Mouse (Mus musculus): ENCODE measurements at regions not wholly inside any gene's neighbourhood (a gene's known extent, or its start where the extent isn't known, plus 50 kb on each side); places are given as distances from the start of the nearest gene placed in this dataset.

- no peak for DNase-seq (ENCODE audit: low read depth, low spot score)
Observed at GRCm38 (mm10) chr4:48871105-48871504, 188.0 kb upstream of the Plppr1 start.

DNA sequence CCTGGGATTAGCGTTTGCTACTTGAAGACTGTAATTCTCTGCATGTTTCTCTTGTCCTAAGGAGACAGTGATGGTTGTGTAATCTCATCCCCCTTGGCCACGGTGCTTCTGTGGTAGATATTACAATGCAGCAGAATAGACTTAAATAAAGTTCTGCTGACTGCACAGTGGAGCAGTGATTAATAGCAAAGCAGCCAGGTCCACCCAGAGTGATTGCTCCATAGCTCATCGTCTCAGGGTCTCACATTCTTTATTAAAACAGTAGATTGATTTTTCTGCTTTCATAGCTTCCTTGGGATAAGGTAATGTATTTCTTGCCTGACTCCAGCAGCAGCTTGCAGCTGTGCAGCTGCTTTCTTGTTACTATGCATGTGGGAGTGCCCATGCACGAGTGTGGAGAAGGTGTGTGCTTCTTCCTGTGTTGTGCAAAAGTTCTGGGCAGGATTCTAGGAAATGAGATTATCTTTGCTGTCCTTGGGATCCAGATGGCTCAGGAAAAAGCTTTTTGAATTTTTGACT is 169.9 kb upstream of the Plppr1 start:
- no peak for DNase-seq (ENCODE audit: low read depth, low spot score)

DNA sequence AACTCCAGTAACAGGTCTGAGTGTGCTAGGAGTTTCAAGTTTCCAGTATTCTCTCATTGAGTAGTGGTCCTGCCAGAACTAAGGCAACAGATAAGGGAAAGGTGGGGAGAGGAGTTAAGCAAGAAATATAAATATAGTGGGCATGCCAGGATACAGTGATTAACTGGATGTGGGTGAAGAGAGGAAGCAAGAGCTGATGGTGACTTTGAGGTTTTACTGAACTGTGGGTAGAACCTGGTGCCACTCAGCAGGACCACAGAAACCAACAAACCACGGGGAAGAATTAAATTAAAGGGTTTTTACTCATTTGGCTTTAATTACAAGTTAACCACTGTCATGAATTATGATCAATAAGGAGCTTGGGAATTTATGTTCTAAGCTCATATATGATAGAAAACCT is 154.5 kb upstream of the Plppr1 start:
- DNase-seq (ENCODE audit: low read depth, low spot score): no peak

- no peak for DNase-seq (ENCODE audit: low read depth, low spot score)
Observed at GRCm38 (mm10) chr4:48905196-48905867, 153.7 kb upstream of the Plppr1 start.

DNA sequence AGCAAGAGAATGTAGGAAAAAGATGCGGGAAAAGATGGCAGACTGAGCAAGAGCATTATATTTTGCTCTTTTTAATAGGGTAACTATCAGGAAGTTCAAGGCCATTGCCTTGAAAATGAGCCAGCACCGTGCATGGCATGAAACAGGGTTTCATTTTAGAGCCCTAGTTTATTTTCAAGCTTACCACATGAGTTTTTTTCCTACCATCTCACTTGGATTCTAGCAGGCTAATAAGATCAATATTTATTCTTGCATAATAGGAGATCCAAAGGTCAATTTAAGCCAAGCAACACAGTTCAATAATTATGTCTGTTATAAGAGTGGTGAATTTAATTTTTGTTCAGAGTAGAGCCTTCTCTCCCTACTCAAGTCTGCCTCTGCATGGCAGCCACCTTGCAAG is 149.9 kb upstream of the Plppr1 start:
- DNase-seq (ENCODE audit: low read depth, low spot score): no peak

GRCm38 (mm10) chr4:48913301-48913700 is 145.8 kb upstream of the Plppr1 start:
- DNase-seq (ENCODE audit: low read depth, low spot score): no peak

DNA sequence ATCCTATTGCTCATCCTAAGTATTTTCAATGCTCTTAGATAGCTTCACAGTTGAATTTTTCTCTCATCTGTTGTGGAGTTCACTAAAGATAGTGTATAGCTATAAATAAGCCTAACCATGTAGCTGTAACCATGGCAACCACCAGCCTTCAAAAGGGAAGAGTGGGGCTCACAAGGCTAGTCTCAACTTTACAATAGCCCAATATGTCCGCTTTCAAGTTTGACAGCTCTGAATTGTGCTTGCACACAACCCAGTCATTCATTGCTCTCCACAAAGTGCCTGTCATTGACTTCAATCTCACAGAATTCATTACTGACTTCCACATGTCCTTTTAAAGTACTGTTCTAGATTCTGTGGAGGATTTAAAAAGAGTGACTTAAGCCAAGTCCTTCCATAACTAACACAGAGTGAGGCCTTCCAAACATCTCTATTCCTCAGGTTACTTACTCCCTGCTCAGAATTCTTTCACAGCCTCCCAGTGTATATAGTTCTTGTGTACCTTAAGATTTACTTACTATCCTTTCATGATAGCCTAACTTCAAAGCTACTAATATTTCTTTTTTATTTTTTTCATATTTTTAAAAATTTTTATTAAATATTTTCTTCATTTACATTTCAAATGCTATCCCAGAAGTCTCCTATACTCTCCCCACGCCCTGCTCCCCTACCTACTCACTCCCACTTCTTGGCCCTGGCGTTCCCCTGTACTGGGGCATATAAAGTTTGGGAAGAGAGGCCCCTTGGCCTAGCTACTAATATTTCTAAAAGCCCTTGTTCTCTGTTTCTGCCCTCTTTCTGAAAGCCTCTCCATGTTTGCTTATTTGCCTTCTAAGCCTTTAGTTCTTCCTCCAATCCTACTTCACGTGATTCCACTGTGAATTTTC is 134.3 kb upstream of the Plppr1 start:
- DNase-seq (ENCODE audit: low read depth, low spot score): no peak

DNA sequence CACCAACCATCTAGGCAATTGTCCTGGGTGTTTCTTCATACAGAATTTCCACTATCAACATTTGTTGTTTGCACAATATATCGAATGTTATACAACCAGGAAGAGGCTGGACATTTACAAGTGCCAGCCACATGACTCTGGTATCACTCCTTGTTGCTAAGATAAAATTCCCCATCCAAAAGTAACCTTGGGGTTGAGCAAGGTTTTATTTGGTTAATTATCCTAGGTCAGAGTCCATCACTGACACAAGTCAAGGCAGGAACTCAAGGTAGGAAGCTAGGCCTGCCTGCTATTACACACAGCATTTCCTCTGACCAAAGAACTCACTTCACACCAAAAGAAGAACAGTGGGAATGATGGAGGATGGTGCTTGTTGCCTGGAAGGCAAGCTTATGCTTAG is 120.7 kb upstream of the Plppr1 start:
- no peak for DNase-seq (ENCODE audit: low read depth, low spot score)

DNA sequence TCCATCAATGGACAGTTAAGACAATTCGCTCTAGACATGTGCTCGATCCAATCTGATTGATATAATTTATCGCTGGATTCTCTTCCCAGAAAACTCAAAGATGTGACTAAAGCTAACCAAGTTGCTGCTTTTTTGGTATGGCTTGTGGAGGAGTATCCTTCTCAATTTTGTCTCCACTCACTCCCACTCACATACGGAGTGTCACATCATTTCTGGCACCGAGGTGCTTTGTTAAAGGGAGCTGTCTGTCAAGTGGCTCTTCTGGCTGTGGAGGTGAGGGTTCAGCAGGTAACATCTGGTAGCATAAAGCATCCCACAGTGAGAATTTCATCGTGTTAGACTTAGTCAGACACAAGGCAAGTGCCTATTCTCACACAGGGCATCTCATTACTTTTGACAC is 120.2 kb upstream of the Plppr1 start:
- DNase-seq (ENCODE audit: low read depth, low spot score): no peak

DNA sequence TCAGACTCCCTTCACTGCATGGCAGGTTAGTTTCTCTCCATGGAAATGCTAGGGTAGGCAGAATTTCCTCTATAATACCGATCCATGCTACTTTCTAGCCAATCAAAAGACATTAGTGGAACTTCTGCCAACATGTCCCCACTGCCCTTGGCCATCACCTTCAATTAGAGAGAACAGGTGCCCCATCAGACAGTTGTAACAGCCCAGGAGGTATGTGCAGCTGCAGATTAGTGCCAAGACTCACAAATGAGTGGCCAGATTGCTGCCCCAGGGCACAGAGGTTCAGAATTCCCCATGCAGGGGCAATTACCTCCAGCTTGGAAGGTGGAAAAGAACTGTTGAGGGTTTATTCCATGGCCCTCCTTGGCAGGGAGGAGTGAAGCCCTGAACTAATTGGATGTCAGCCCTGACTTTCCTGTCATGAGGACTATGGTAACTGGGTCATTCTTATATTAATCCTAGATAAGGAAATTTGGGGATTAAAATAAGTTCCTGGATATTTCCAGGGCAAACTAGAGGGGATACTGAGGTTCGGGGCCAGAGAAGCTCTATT is 113.7 kb upstream of the Plppr1 start:
- DNase-seq (ENCODE audit: low read depth, low spot score): no peak

- DNase-seq (ENCODE audit: low read depth, low spot score): no peak
Observed at GRCm38 (mm10) chr4:48952965-48953364, 106.1 kb upstream of the Plppr1 start.

DNA sequence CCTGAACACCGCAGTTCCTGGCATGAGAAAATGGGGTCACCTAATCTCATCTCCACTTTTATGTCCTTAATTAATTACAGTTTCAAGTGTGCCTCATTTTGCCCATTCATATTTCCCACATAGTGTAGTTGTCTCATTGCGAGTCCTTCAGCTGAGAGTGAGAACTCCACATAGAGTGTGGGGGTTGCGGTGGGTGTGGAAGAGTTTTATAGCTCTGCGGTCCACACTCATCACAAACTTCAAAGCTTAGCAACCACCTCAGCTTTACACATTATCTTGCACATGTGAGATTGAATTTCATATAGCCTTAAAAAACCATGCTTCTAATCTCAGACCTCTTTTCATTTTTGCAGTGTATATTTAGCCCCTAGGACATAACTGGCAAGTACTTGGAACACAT is 83.3 kb upstream of the Plppr1 start:
- no peak for DNase-seq (ENCODE audit: low read depth, low spot score)

GRCm38 (mm10) chr4:48992021-48992420 is 67.1 kb upstream of the Plppr1 start:
- no peak for DNase-seq (ENCODE audit: low read depth, low spot score)

All from CD4-positive helper T cell, adult 2 months (primary cell).